Mouse (Mus musculus): ENCODE measurements around the gene Pacs2. TPM values are rescaled to one million over a fixed set of nuclear protein-coding genes. Genes with fewer than 3 reads are reported as not detected.

Gene Pacs2
- polyA plus RNA-seq, 1 experiment from 2014 or later: 26.1 TPM

DNA sequence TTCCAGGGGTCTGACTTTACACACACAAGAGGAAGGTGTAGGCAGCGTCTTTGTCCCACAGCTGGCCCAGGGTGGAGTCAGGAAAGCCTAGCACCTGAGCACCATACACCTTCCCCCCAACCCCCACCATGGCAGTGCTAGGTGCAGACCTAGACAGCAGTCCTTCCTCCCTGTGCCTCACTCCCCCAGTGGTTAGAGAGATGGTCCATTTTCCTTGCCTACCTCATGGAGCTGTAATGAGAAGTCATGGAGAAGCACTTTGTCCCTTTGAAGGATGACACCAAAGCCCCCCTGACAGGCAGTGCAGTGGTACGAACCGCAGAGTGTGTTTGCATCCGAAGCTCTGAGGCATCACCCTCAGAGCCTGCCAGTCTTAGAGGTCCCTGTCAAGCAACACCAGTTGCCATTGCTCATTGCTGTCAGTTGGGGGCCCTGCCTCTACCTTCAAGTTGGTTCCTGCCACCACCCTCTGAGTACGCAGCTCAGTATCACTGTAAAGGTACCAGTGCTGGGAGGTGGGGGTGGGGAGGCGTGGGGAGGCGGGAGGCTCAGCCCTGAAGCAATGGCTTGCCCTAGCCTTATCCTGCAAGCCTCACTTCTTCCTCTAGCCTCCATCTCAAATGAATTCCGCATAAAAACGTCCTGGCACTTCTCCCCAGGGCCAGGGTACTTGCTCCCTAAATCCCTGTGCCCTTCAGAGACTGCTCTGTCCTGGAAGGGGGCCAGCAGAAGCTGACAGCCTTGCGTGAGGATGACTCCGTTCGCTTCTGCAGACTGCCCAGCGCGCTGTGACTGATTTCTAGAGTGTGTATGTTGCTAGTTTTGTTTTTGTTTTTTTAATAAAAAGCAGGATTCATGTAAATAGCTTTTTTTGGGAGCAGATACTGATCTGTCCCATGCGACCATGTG lies 59.4 kb downstream of the Pacs2 start:
- Histone ChIP-seq H3K4me2 (peak overlapping the region; percentile 95), H3K9ac (peak overlapping the region; percentile 84), H3K4me1 (replicated peaks) (peaks cover 25% of the 10 kb centered on the region), H3K36me3 (peaks cover 36% of the 10 kb centered on the region), H3K27me3 (no peaks in the 10 kb centered on the region), H3K9me3 (no peaks in the 10 kb centered on the region), H3K4me3 (peak overlapping the region; percentile 50), H3K27ac (replicated peaks) (peak overlapping the region; percentile 98)
- peak; percentile 51 for ATAC-seq (ENCODE audit: low read depth)
- 15% methylated on average over 15 of the region's 15 CpGs for WGBS

DNA sequence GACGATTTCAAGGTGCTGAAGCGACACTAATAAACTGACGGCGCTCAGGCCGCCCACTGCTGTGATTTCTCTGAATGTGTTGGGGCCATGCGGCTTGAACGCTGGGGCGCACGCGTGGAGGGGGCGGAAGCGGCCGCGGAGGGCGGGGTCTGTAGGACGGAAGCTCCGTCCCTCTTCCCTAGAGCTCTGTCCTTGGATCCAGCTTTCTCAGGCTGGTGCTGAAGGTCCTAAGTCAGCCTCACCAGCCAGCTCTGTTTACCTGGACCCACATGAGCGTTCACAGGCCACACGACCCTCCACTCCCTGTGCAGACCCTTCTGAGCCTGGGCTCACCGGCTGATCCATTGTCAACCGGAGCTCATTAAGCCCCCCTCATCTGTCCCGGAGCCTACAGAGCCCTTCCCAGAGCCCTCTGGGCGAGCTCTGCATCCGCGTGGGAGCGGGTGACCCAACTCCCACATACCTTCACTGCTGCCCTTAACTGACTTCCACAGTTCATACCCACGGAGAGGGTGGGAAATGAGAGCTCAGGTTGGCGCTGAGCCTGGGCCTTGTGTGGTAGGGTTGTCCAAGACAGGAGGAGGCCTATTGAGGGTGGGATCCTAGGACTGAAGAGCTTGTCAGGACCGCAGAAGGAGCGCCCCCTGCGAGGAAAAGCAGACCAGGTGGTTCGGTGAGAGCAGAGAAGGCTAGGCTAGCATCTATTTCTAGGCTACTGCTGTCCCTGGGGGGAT lies 60.2 kb downstream of the Pacs2 start, which contains the start of gene Tex22:
Gene Tex22 (plus strand): TSS at position 174 of the 734 bp plus-strand sequence.
- H3K27me3 ChIP-seq: no peaks in the 10 kb centered on the region
- peak within 1 kb of the TSS; percentile 98 for H3K27ac ChIP-seq (replicated peaks)
- peak within 1 kb of the TSS; percentile 84 for H3K9ac ChIP-seq
- 3% methylated on average over 32 of the region's 32 CpGs for WGBS
- peak within 1 kb of the TSS; percentile 95 for H3K4me2 ChIP-seq
- H3K9me3 ChIP-seq: no peaks in the 10 kb centered on the region
- peak; percentile 93 for ATAC-seq (ENCODE audit: low read depth)
- H3K4me3 ChIP-seq: peak within 1 kb of the TSS; percentile 50
- H3K36me3 ChIP-seq: peaks cover 28% of the 10 kb centered on the region
- peaks cover 25% of the 10 kb centered on the region for H3K4me1 ChIP-seq (replicated peaks)

DNA sequence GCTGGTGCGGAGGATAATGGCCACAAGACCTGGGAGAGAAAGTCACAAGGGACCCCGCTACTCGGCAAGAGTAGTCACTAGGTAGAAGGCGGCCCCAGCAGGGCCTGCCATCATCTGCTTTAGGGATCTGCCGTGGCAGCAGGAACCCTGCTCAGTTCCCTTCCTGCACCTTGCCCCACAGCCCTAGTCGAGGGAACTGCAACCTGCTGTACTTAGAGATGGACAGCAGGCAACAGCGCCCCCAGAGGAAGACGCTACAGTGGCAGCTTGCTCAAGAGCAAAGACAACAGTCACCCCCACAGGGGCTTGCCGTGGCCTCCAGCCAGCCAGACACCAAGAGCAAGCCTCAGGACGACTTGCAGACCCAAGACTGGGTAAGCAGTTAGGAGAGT lies 60.8 kb downstream of the Pacs2 start:
- no peaks in the 10 kb centered on the region for H3K9me3 ChIP-seq
- WGBS: 4% methylated on average over 10 of the region's 10 CpGs
- H3K4me1 ChIP-seq (replicated peaks): peaks cover 25% of the 10 kb centered on the region
- peak overlapping the region; percentile 84 for H3K9ac ChIP-seq
- H3K27me3 ChIP-seq: no peaks in the 10 kb centered on the region
- peak overlapping the region; percentile 95 for H3K4me2 ChIP-seq
- peaks cover 22% of the 10 kb centered on the region for H3K36me3 ChIP-seq
- peak overlapping the region; percentile 50 for H3K4me3 ChIP-seq
- peak; percentile 83 for ATAC-seq (ENCODE audit: low read depth)
- H3K27ac ChIP-seq (replicated peaks): peak overlapping the region; percentile 98

DNA sequence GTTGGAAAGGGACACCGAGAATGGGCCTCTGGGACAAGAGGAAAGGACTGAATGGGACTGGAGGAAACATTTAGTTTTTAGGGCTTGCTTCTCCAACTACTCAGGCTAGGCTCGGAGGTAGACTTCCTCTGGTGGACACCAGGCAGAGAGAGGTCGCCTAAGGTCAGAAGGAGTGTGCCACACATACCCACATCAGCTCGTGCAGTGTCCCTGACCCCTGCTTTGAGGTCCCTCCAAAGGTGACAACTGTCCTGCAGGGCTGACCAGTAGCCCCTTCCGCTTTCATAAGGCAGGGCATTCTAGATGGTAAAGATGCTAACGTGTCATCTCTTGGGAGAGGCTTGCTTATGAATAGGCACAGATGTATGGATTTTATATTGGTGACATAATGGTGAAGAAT lies 61.2 kb downstream of the Pacs2 start:
- Histone ChIP-seq H3K9ac (peak overlapping the region; percentile 84), H3K27me3 (no peaks in the 10 kb centered on the region), H3K4me2 (peak overlapping the region; percentile 95), H3K9me3 (no peaks in the 10 kb centered on the region), H3K27ac (replicated peaks) (peak overlapping the region; percentile 98), H3K4me3 (no peak overlapping the region), H3K4me1 (replicated peaks) (peaks cover 25% of the 10 kb centered on the region), H3K36me3 (peaks cover 18% of the 10 kb centered on the region)
- 59% methylated on average over 6 of the region's 6 CpGs for WGBS
- ATAC-seq (ENCODE audit: low read depth): no peak

DNA sequence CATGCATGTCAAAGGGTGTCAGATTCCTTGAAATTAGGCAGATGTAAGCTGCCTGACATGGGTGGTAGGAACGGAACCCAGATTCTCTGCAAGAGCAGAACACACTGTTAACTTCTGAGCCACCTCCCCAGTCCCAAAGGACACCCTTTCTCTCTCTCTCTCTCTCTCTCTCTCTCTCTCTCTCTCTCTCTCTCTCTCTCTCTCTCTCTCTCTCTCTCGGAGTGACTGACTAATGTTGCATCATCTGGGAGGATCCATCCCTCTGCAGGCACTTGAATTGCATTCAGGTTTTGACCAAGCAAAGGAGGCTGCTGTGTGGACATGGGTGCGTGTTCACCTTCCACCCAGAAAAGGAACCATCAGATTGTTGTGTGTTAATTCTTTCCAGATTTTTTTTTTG lies 73.0 kb downstream of the Pacs2 start:
- Histone ChIP-seq H3K4me3 (no peak overlapping the region), H3K27me3 (no peaks in the 10 kb centered on the region), H3K9ac (no peak overlapping the region), H3K36me3 (no peaks in the 10 kb centered on the region), H3K4me2 (no peak overlapping the region), H3K4me1 (replicated peaks) (no peaks in the 10 kb centered on the region), H3K9me3 (no peaks in the 10 kb centered on the region), H3K27ac (replicated peaks) (no peak overlapping the region; the same call in 1 of the 2 replicates)
- 82% methylated on average over 2 of the region's 3 CpGs for WGBS
- no peak for ATAC-seq (ENCODE audit: low read depth)

DNA sequence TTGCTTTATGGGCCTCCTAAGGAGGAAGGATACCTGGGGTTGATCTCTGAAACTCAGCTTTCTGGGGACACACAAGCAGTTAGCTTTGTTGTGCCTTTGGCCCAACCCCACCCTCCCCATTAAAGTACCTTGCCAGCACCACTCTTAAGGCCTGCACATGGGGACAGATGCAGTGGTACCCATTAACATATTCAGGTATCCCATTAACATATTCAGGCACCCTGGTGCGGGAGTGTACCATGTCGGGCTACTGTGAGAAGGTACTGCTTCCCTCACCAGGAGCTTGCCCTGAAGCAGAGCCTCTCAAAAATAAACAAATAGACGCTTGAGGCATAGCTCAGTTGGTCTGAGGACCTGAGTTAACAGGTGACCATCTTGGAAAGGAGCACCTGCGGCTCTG lies 73.7 kb downstream of the Pacs2 start:
- no peak for ATAC-seq (ENCODE audit: low read depth)
- H3K9me3 ChIP-seq: no peaks in the 10 kb centered on the region
- no peak overlapping the region for H3K4me3 ChIP-seq
- no peak overlapping the region for H3K4me2 ChIP-seq
- no peaks in the 10 kb centered on the region for H3K27me3 ChIP-seq
- 31% methylated on average over 4 of the region's 4 CpGs for WGBS
- H3K27ac ChIP-seq (replicated peaks): no peak overlapping the region
- no peaks in the 10 kb centered on the region for H3K4me1 ChIP-seq (replicated peaks)
- no peak overlapping the region for H3K9ac ChIP-seq
- H3K36me3 ChIP-seq: no peaks in the 10 kb centered on the region

DNA sequence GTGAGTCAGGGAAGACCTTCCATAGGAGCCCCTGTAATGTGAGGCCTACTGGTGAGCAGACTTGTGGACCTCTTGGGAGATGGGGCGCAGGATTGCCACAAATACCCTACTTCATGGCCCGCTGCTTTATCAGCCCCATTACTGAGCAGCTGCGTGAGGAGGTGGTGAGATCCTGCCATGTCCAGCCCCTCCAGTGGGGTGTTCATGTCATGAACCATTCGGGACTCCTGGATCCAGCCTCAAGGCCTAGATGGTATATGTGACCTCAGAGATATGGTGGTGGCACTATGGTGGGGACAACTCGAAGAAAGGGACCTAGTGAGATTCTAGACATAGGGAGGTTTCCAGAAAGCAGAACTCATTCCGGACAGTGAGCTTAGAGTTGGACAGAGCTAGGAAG lies 74.8 kb downstream of the Pacs2 start:
- Histone ChIP-seq H3K27ac (replicated peaks) (no peak overlapping the region), H3K4me1 (replicated peaks) (no peaks in the 10 kb centered on the region), H3K27me3 (no peaks in the 10 kb centered on the region), H3K4me2 (no peak overlapping the region), H3K9ac (no peak overlapping the region), H3K9me3 (no peaks in the 10 kb centered on the region), H3K4me3 (no peak overlapping the region), H3K36me3 (no peaks in the 10 kb centered on the region)
- ATAC-seq (ENCODE audit: low read depth): no peak
- WGBS: 90% methylated on average over 6 of the region's 6 CpGs

DNA sequence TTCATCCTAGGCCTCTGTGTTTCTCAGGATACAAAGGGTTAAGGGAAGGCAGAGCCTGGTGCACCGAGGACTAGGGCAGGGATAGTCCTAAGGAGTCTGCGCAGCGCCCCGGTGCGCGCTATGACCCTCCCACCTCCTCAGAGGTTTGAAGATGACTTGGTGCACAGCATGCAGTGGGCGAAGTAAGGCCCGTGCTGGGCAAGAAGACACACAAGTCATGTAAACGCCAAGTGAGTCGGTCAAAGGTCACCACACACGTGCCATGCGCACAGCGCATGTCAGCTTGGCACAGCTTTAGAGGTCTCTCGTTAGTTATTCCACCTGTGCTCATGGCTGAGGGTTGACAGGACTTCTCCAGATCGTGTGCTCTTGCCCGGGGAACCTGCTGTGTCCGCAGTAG lies 75.7 kb downstream of the Pacs2 start:
- no peaks in the 10 kb centered on the region for H3K27me3 ChIP-seq
- H3K36me3 ChIP-seq: no peaks in the 10 kb centered on the region
- no peaks in the 10 kb centered on the region for H3K9me3 ChIP-seq
- H3K27ac ChIP-seq (replicated peaks): no peak overlapping the region
- ATAC-seq (ENCODE audit: low read depth): no peak
- H3K9ac ChIP-seq: no peak overlapping the region
- WGBS: 79% methylated on average over 17 of the region's 17 CpGs
- H3K4me2 ChIP-seq: no peak overlapping the region
- no peak overlapping the region for H3K4me3 ChIP-seq
- H3K4me1 ChIP-seq (replicated peaks): no peaks in the 10 kb centered on the region

DNA sequence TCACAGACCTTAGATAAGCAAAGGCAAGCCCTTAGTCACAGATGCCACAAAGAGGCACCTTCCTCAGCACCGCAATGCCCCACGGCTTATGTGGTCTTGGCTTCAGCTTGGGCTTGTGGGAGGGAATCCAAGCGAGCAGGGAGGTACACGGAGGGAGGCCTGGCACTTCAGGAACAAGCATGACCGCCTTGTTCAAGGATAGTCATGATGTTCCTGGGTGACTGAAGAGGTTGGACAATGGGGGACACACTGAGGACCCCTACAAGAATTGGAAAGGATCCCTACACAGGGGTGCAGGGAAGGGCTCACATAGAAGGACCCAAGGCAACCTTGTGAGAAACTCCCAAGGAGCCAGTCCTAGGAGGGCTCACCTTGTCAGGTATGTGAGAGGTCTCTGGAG lies 82.7 kb downstream of the Pacs2 start:
- Histone ChIP-seq H3K9me3 (no peaks in the 10 kb centered on the region), H3K4me3 (peak overlapping the region; percentile 92), H3K4me2 (peak overlapping the region; percentile 86), H3K36me3 (no peaks in the 10 kb centered on the region), H3K4me1 (replicated peaks) (peaks cover 39% of the 10 kb centered on the region), H3K27me3 (no peaks in the 10 kb centered on the region), H3K9ac (peak overlapping the region; percentile 100), H3K27ac (replicated peaks) (no peak overlapping the region)
- 93% methylated on average over 5 of the region's 5 CpGs for WGBS
- ATAC-seq (ENCODE audit: low read depth): 0 out of 2 replicates have a peak, but pooled peaks have one; percentile 11

DNA sequence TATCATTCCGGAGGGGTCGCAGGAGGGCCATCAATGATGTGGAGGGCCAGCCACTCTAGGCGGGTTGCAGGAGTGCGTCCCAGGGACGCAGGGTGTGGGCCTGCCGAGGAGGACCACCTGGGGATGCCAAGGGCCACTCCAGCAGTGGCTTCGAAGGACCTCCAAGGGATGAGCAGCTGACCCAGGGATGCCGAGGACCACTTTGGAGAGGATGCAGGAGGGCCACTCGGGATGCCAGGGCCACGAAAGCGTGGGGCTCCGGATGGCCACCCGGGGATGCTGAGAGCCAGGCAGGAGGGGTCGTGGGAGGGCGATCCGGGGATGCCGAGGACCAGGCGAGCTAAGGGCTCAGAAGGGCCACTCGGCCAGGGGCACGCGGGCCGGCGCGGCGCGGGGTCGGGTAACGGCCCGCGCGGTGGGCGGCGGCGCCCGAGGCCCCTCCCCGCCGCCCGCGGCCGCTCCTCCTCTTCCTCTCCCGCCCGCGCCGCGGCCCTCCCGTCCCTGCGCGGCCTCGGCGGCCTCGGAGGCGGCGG lies 83.5 kb downstream of the Pacs2 start, which contains the start of gene Mta1:
Gene Mta1 (plus strand): TSS at position 530 of the 533 bp plus-strand sequence.
- Histone ChIP-seq H3K9ac (peak within 1 kb of the TSS; percentile 100), H3K27ac (replicated peaks) (peak within 1 kb of the TSS; percentile 85), H3K4me3 (peak within 1 kb of the TSS; percentile 92), H3K4me1 (replicated peaks) (peaks cover 47% of the 10 kb centered on the region), H3K36me3 (no peaks in the 10 kb centered on the region), H3K27me3 (no peaks in the 10 kb centered on the region), H3K9me3 (no peaks in the 10 kb centered on the region), H3K4me2 (peak within 1 kb of the TSS; percentile 94)
- peak; percentile 40 for ATAC-seq (ENCODE audit: low read depth)
- 4% methylated on average over 18 of the region's 53 CpGs for WGBS

DNA sequence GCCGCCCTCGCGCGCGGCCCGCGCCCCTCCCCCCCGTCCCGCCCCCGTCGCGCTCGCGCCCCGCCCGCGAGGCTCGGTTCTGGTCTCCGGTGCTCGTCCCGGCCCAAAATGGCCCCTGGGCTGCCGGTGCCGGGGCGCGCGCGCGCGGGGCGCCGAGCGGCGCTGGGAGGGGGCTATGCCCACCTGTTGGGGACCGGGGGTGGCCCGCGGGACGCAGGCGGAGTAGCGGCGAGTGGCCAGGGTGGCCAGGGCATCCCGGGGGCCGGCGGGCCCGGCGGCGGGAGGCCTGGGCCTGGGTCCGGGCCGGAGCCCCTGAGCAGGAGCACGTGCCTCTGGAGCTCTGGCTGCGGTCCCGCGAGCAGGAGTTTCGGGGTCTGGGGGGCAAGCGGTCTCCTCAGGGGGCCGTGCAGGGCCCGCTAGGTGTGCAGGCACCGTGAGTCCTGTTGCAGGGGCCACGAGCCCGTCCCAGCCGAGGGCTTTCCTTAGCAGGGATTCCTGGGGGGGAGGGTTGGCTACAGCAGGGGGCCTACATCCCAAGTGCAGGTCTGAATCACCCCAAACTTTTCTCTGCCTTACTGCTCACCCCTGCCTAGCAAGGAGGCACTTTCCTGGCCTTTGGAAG lies 84.3 kb downstream of the Pacs2 start:
- H3K27ac ChIP-seq (replicated peaks): peak overlapping the region; percentile 85
- H3K27me3 ChIP-seq: no peaks in the 10 kb centered on the region
- peak overlapping the region; percentile 94 for H3K4me2 ChIP-seq
- 1% methylated on average over 38 of the region's 60 CpGs for WGBS
- H3K4me1 ChIP-seq (replicated peaks): peaks cover 55% of the 10 kb centered on the region
- peak overlapping the region; percentile 100 for H3K9ac ChIP-seq
- H3K4me3 ChIP-seq: peak overlapping the region; percentile 92
- H3K36me3 ChIP-seq: no peaks in the 10 kb centered on the region
- no peaks in the 10 kb centered on the region for H3K9me3 ChIP-seq
- ATAC-seq (ENCODE audit: low read depth): peak; percentile 19

Data from neural tube, embryonic 13.5 days (tissue).